Mouse (Mus musculus) heart, embryonic 11.5 days (tissue): Measurements from ENCODE around the gene Cacna2d4. TPM values are rescaled to one million over a fixed set of nuclear protein-coding genes. Genes with fewer than 3 reads are reported as not detected.

Experiments used
- ATAC-seq: fragments of 200-750 bp; cut with Nextera tagmentation; replicated peaks from 2 replicates; pipeline ENCODE4 v1.8.0; 2017; ENCODE audit warnings: moderate library complexity; ENCODE audit not compliant: insufficient number of reproducible peaks, low FRiP score, low TSS enrichment
- H3K27ac ChIP-seq: fragments of 300-500 bp; sonication (generic); 2 replicates; pipeline ENCODE4 v1.5.1; 2014; ENCODE audit warnings: mild to moderate bottlenecking, low read depth, low read length
- H3K27me3 ChIP-seq: fragments of 300-500 bp; sonication (generic); 2 replicates; pipeline ENCODE4 v1.6.1; 2014; ENCODE audit warnings: mild to moderate bottlenecking, low read length, mixed read lengths; ENCODE audit not compliant: control insufficient read depth, insufficient read depth
- H3K36me3 ChIP-seq: fragments of 300-500 bp; sonication (generic); 2 replicates; pipeline ENCODE4 v1.6.1; 2014; ENCODE audit warnings: mild to moderate bottlenecking, low read length, moderate library complexity, mixed read lengths; ENCODE audit not compliant: control insufficient read depth, insufficient read depth
- H3K4me1 ChIP-seq: fragments of 300-500 bp; sonication (generic); 2 replicates; pipeline ENCODE4 v1.6.1; 2014; ENCODE audit warnings: low read length; ENCODE audit not compliant: control insufficient read depth, insufficient read depth
- H3K4me2 ChIP-seq: fragments of 300-500 bp; sonication (generic); 2 replicates; pipeline ENCODE4 v1.6.1; 2014; ENCODE audit warnings: mild to moderate bottlenecking, moderate library complexity
- H3K4me3 ChIP-seq: fragments of 300-500 bp; sonication (generic); 2 replicates; pipeline ENCODE4 v1.5.1; 2014; ENCODE audit warnings: low read depth, low read length
- H3K9ac ChIP-seq: fragments of 300-500 bp; sonication (generic); 2 replicates; pipeline ENCODE4 v1.6.1; 2014; ENCODE audit warnings: mild to moderate bottlenecking, low read depth, low read length, moderate library complexity
- H3K9me3 ChIP-seq: fragments of 300-500 bp; sonication (generic); replicated peaks from 2 replicates; pipeline ENCODE4 v1.6.1; 2016; ENCODE audit warnings: low read length; ENCODE audit not compliant: control insufficient read depth
- WGBS: fragments of 180-500 bp; shearing (Covaris S2); extraction: QIAGEN DNeasy Blood & Tissue Kit; methylation state at CpG from one replicate; pipeline ENCODE4 v1.1.7; 2014; ENCODE audit not compliant: insufficient replicate concordance; 5-methylcytosine and 5-hydroxymethylcytosine counted together
- polyA plus RNA-seq: library from polyadenylated mRNA; unstranded; fragments of >200 nt; fragmentation: Nextera tagmentation; extraction: Ambion mirVana; gene quantifications from 2 replicates; pipeline ENCODE4 v1.2.1, GENCODE M21; 2014

The Cacna2d4 gene
- polyA plus RNA-seq, 1 experiment from 2014 or later = not detected

- Histone ChIP-seq H3K9ac (no peak overlapping the region), H3K4me3 (no peak overlapping the region), H3K27me3 (peaks cover 15% of the 10 kb centered on the region), H3K4me1 (no peaks in the 10 kb centered on the region), H3K9me3 (no peaks in the 10 kb centered on the region), H3K27ac (no peak overlapping the region), H3K4me2 (no peak overlapping the region), H3K36me3 (no peaks in the 10 kb centered on the region)
- 82% methylated on average over 2 of the region's 2 CpGs for WGBS
- no peak for ATAC-seq
Measured at GRCm38 (mm10) chr6:119319358-119319757, 83.0 kb downstream of the Cacna2d4 start.

- no peak overlapping the region for H3K4me3 ChIP-seq
- ATAC-seq = no peak
- H3K4me2 ChIP-seq = no peak overlapping the region
- no peak overlapping the region for H3K9ac ChIP-seq
- no peaks in the 10 kb centered on the region for H3K9me3 ChIP-seq
- peaks cover 21% of the 10 kb centered on the region for H3K27me3 ChIP-seq
- WGBS = 23% methylated on average over 16 of the region's 16 CpGs
- H3K4me1 ChIP-seq = no peaks in the 10 kb centered on the region
- H3K36me3 ChIP-seq = no peaks in the 10 kb centered on the region
- no peak overlapping the region for H3K27ac ChIP-seq
Measured at GRCm38 (mm10) chr6:119320481-119320880, 84.2 kb downstream of the Cacna2d4 start.

DNA sequence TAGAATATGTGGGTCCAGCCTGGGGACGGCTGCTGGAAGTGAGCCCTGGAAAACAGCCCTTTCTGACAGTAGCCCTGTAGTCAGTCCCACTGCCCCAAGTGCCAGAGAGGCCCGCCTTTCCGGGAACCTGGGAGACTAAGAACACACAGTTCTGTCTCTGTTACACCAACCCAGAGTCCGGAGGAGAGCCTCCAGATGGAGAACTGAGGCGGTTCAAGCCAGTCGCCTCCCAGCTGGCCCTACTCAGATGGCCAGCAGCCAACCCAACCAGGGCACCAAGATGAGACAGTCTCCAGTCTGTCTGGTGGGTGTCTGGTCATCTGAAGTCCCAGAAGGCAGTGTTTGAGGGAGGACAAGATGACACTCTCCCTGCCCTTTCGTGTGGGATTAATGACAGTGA is 85.4 kb downstream of the Cacna2d4 start:
- H3K27me3 ChIP-seq = peaks cover 29% of the 10 kb centered on the region
- no peaks in the 10 kb centered on the region for H3K9me3 ChIP-seq
- no peak overlapping the region for H3K27ac ChIP-seq
- no peak overlapping the region for H3K4me3 ChIP-seq
- WGBS = 75% methylated on average over 7 of the region's 7 CpGs
- no peak for ATAC-seq
- H3K36me3 ChIP-seq = no peaks in the 10 kb centered on the region
- H3K9ac ChIP-seq = no peak overlapping the region
- H3K4me2 ChIP-seq = no peak overlapping the region
- no peaks in the 10 kb centered on the region for H3K4me1 ChIP-seq

- no peak overlapping the region for H3K4me2 ChIP-seq
- no peak overlapping the region for H3K9ac ChIP-seq
- 56% methylated on average over 10 of the region's 10 CpGs for WGBS
- no peaks in the 10 kb centered on the region for H3K36me3 ChIP-seq
- H3K4me1 ChIP-seq = peaks cover 9% of the 10 kb centered on the region
- no peak for ATAC-seq
- H3K4me3 ChIP-seq = no peak overlapping the region
- peaks cover 59% of the 10 kb centered on the region for H3K27me3 ChIP-seq
- H3K9me3 ChIP-seq = no peaks in the 10 kb centered on the region
- H3K27ac ChIP-seq = no peak overlapping the region
Measured at GRCm38 (mm10) chr6:119324776-119325175, 88.5 kb downstream of the Cacna2d4 start.

DNA sequence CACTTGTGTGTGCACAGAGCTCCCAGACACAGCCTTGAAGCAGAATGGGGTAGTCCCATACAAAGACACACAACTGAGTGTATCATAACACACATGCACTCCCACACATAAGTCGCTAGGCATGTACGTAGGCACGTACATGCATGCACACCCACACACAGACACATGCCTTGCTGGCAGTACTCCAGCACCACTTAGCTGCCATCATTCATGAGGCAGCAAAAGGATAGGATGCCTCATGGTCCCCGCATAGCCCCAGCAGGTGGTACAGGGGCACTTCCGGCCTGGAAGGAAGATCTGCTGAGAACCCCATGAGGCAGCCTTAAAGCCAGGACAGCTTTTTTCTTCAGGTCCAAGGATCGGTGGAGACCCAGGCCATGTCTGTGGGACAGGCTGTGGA is 89.7 kb downstream of the Cacna2d4 start:
- Histone ChIP-seq H3K27me3 (peaks cover 71% of the 10 kb centered on the region), H3K27ac (no peak overlapping the region), H3K9me3 (no peaks in the 10 kb centered on the region), H3K9ac (no peak overlapping the region), H3K4me3 (no peak overlapping the region), H3K36me3 (no peaks in the 10 kb centered on the region), H3K4me2 (no peak overlapping the region), H3K4me1 (peaks cover 17% of the 10 kb centered on the region)
- WGBS = 60% methylated on average over 6 of the region's 6 CpGs
- no peak for ATAC-seq

GRCm38 (mm10) chr6:119326541-119326940 is 90.2 kb downstream of the Cacna2d4 start:
- H3K4me2 ChIP-seq = no peak overlapping the region
- H3K4me1 ChIP-seq = peaks cover 17% of the 10 kb centered on the region
- no peak for ATAC-seq
- H3K9ac ChIP-seq = no peak overlapping the region
- H3K27me3 ChIP-seq = peaks cover 75% of the 10 kb centered on the region
- H3K36me3 ChIP-seq = no peaks in the 10 kb centered on the region
- no peak overlapping the region for H3K4me3 ChIP-seq
- H3K27ac ChIP-seq = no peak overlapping the region
- 11% methylated on average over 7 of the region's 7 CpGs for WGBS
- no peaks in the 10 kb centered on the region for H3K9me3 ChIP-seq

DNA sequence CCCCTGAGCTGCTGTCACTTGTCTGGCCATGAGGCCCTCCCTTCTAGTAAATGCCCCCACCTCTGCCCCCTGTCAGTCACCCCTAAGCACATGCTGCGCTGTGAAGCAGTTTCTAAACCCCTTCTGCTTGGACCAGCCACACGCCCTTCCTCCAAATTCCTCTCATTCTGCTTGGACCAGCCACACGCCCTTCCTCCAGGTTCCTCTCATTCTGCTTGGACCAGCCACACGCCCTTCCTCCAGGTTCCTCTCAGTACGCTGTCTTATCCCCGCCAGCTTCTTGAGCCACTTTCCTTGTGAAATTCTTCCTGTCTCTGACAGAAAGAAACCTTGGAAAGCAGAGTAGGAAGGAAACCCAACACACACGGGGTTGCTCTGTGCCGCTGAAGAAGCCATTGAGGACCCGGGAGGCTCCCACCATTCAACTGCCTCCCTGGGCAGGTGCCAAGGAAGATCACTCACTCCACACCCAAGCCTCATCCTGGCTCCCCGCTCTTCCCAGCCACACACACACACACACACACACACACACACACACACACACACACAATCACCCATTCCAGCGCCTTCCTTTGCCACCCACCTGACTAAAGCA is 92.3 kb downstream of the Cacna2d4 start:
- Histone ChIP-seq H3K4me2 (no peak overlapping the region), H3K4me3 (no peak overlapping the region), H3K27ac (no peak overlapping the region), H3K9ac (no peak overlapping the region), H3K4me1 (peaks cover 17% of the 10 kb centered on the region), H3K36me3 (no peaks in the 10 kb centered on the region), H3K27me3 (peaks cover 76% of the 10 kb centered on the region), H3K9me3 (no peaks in the 10 kb centered on the region)
- WGBS = 4% methylated on average over 11 of the region's 11 CpGs
- ATAC-seq = no peak

DNA sequence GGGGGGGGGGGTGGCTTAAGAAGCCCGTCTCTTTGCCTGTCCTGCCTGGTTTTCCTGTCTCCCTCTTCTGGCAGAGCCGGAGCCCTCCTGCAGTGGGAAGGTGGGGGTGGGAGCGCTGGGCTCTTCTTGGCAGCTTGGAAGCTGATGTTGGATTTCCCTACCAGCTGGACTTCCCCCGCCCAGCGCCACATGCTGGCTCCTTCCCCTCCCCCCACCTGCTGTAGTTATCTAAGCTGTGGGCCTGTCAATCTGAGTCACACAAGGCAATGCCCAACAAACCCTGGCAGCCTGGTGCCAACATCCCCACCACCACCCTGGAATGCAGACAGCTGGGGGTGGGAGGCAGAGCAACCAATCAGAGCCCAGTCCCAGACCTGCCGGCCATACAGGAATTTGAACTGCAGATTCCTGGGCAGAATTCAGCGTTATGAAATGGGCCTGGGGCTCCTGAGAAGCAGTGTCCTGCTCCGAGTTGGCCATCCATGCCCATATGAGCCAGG is 92.9 kb downstream of the Cacna2d4 start:
- Histone ChIP-seq H3K27ac (no peak overlapping the region), H3K27me3 (peaks cover 73% of the 10 kb centered on the region), H3K4me1 (peaks cover 17% of the 10 kb centered on the region), H3K4me3 (no peak overlapping the region), H3K4me2 (no peak overlapping the region), H3K9me3 (no peaks in the 10 kb centered on the region), H3K9ac (no peak overlapping the region), H3K36me3 (no peaks in the 10 kb centered on the region)
- ATAC-seq = no peak
- 1% methylated on average over 8 of the region's 8 CpGs for whole genome bisulfite sequencing

- Histone ChIP-seq H3K4me2 (peak overlapping the region; percentile 66), H3K4me3 (no peak overlapping the region), H3K9ac (no peak overlapping the region), H3K4me1 (peaks cover 17% of the 10 kb centered on the region), H3K27ac (no peak overlapping the region), H3K36me3 (no peaks in the 10 kb centered on the region), H3K9me3 (no peaks in the 10 kb centered on the region), H3K27me3 (peaks cover 72% of the 10 kb centered on the region)
- ATAC-seq = no peak
- 14% methylated on average over 6 of the region's 6 CpGs for WGBS
Measured at GRCm38 (mm10) chr6:119329936-119330335, 93.6 kb downstream of the Cacna2d4 start.
